Comparison of ENCODE assay signal across 8 mouse cellular contexts in the genomic region with DNA sequence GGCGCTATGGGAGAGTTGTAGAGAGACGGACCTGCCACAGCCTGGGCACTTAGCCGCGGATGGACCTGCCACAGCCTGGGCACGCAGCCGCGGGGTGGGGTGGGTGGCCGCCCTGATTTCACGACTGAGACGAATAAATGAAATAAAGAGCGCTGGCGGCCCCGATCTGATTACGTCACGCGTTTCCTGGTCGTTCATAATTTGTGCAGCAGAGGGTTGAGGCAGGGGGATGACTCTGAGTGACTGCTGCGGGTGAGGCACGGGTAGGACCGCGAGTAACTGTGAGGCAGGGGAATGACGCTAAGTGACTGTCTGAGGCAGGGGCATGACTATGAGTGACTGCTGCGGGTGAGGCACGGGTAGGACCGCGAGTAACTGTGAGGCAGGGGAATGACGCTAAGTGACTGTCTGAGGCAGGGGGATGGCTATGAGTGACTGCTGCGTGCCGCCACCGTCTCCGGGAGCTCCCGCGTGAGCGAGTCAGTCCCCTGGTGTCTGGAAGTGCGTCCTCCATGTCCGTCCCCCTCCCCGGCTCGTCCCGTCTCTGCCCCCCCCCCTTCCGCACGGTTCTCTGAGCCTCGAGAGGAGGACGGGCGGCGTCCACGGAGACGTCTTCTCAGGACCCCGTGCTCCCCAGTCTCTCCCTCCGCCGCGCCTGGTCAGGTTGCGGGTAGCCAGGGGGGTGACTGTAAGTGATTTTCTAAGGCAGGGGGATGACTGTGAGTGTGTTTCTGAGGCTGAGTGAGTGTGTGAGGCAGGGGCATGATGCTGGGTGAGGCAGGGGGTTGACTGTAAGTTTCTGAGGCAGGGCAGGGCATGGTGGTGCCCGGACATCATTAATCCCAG. TPM values are rescaled to one million over a fixed set of nuclear protein-coding genes. Genes with fewer than 3 reads are reported as not detected.
DNase-seq lines count a peak whose midpoint lies in the region; ATAC-seq and TF ChIP-seq lines count a peak whose summit lies in the region.

No protein-coding gene starts in this region.

- H3K36me3 ChIP-seq in ES-Bruce4 (ENCODE audit: control insufficient read depth, insufficient read depth, low read length, poor library complexity, severe bottlenecking) (no peaks in the 10 kb centered on the region), macrophage (ENCODE audit: inconsistent target) (no peaks in the 10 kb centered on the region)
- H3K36me3 ChIP-seq in heart, embryonic 12.5 days = no peaks in the 10 kb centered on the region

- under 1% methylated on average over 51 of the region's 53 CpGs for WGBS in heart, embryonic 12.5 days
- WGBS in macrophage (ENCODE audit: missing documents) = under 1% methylated on average over 42 of the region's 53 CpGs

- no peak for ATAC-seq in heart, embryonic 12.5 days (ENCODE audit: insufficient number of reproducible peaks, low FRiP score)

- peak overlapping the region; percentile 23; the same call in 1 of the 2 replicates for H3K9ac ChIP-seq in ES-Bruce4 (ENCODE audit: low read depth, poor library complexity, severe bottlenecking)
- H3K9ac ChIP-seq in heart, embryonic 12.5 days = peak overlapping the region; percentile 71

- H3K4me1 ChIP-seq in ES-Bruce4 (ENCODE audit: control insufficient read depth, insufficient read depth, low read length) = peaks cover 4% of the 10 kb centered on the region
- peaks cover 13% of the 10 kb centered on the region for H3K4me1 ChIP-seq in heart, embryonic 12.5 days (replicated peaks)

- H3K9me3 ChIP-seq in ES-Bruce4 (replicated peaks; ENCODE audit: control insufficient read depth, insufficient read depth, low read length, poor library complexity, severe bottlenecking) = no peaks in the 10 kb centered on the region
- 0 out of 2 replicates have a peak, but pooled peaks cover 3% of the 10 kb centered on the region for H3K9me3 ChIP-seq in heart, embryonic 12.5 days (replicated peaks)

- peak; percentile 12 to 24 for DNase-seq in cerebellum, adult 18-20 months
- DNase-seq in cerebellum, adult 11 months = no peak
- peak; percentile 58 for DNase-seq in embryo, embryonic 10.5 days (ENCODE audit: low spot score)
- peak; percentile 31 for DNase-seq in kidney, postnatal 14 days
- DNase-seq in right cerebral cortex, postnatal 4 days = peak; percentile 64

- no peak for TF ChIP-seq POLR2A in ES-Bruce4 (IDR thresholded peaks at IDR 0.05; ENCODE audit: insufficient read depth, low read length)

- no peak for TF ChIP-seq CTCF in ES-Bruce4 (IDR thresholded peaks at IDR 0.05; ENCODE audit: low read depth, low read length)

- no peak for TF ChIP-seq EP300 in ES-Bruce4 (IDR thresholded peaks at IDR 0.05; ENCODE audit: insufficient read depth, low read depth, low read length)

- H3K4me3 ChIP-seq in ES-Bruce4 (ENCODE audit: low read depth, low read length) (peak overlapping the region; percentile 69), macrophage (ENCODE audit: inconsistent target) (peak overlapping the region; percentile 69)
- peak overlapping the region; percentile 68 for H3K4me3 ChIP-seq in heart, embryonic 12.5 days

- no peaks in the 10 kb centered on the region; the same call in 1 of the 2 replicates for H3K79me2 ChIP-seq in macrophage (ENCODE audit: inconsistent target)

- H3K27ac ChIP-seq in ES-Bruce4 (ENCODE audit: insufficient read depth, low read length) (no peak overlapping the region), macrophage (peak overlapping the region; percentile 98)
- no peak overlapping the region for H3K27ac ChIP-seq in heart, embryonic 12.5 days (ENCODE audit: poor library complexity, severe bottlenecking)

- peak overlapping the region; percentile 90 for H3K4me2 ChIP-seq in heart, embryonic 12.5 days

- H3K27me3 ChIP-seq in ES-Bruce4 (ENCODE audit: control insufficient read depth, insufficient read depth, low read length, poor library complexity, severe bottlenecking) = peaks cover 2% of the 10 kb centered on the region; the same call in 1 of the 2 replicates
- H3K27me3 ChIP-seq in heart, embryonic 12.5 days (replicated peaks) = no peaks in the 10 kb centered on the region

RNA-seq across cellular contexts. Expression of a gene that starts 45.1 kb away (rescaled TPM):
- polyA plus RNA-seq in ES-Bruce4 (2011; ENCODE audit: insufficient read depth, insufficient read length, low read depth, missing spikeins) (not detected in 2 replicates), macrophage (2018) (22.8 to 148 TPM (median 64.7 TPM) in 3 replicates)
- 0.50 and 0.98 TPM in 2 replicates for polyA plus RNA-seq in heart, embryonic 12.5 days (2016; fragmentation: Nextera tagmentation; extraction: Ambion mirVana)
- 100 to 1,000 TPM in 1 of 26 experiments, 10 to 100 TPM in 15, 1 to 10 TPM in 10; 3.2 to 114 (median 15.1) TPM for total RNA-seq in macrophage (2018; cell fraction: chromatin; rRNA removed)
- total RNA-seq in macrophage (2018; cell fraction: cytosol; rRNA removed) = 100 to 1,000 TPM in 2 of 26 experiments, 10 to 100 TPM in 24; 12.2 to 163 (median 31.0) TPM
- 100 to 1,000 TPM in 5 of 26 experiments, 10 to 100 TPM in 21; 15.0 to 152 (median 47.8) TPM for total RNA-seq in macrophage (2018; cell fraction: nucleus; rRNA removed)

RNA-seq across cellular contexts. Expression of a gene that starts 54.8 kb away (rescaled TPM):
- not detected in 2 replicates for polyA plus RNA-seq in ES-Bruce4 (2011; ENCODE audit: insufficient read depth, insufficient read length, low read depth, missing spikeins)
- polyA plus RNA-seq in heart, embryonic 12.5 days (2016; fragmentation: Nextera tagmentation; extraction: Ambion mirVana) = not detected in 2 replicates
- total RNA-seq in macrophage (2018; cell fraction: chromatin; rRNA removed) = 1 to 10 TPM in 20 of 26 experiments, under 1 TPM in 2, not detected in 4; 0.77 to 3.9 (median 1.5) TPM
- 1 to 10 TPM in 4 of 26 experiments, under 1 TPM in 22; 0.24 to 1.5 (median 0.67) TPM for total RNA-seq in macrophage (2018; cell fraction: cytosol; rRNA removed)
- total RNA-seq in macrophage (2018; cell fraction: nucleus; rRNA removed) = 1 to 10 TPM in 23 of 26 experiments, under 1 TPM in 3; 0.79 to 4.5 (median 2.0) TPM
- polyA plus RNA-seq in macrophage (2018) = 0.27 to 1.4 TPM (median 1.0 TPM) in 3 replicates

Comparison
In these comparisons a context has a peak if more than half of its experiments do, and no peak if none do; other contexts are left out.
1. RNA of a gene that starts 45.1 kb away (polyA plus RNA-seq): 22.8 to 148 TPM in macrophage; 0.50 to 0.98 TPM in heart, embryonic 12.5 days and not detected in ES-Bruce4; every median in the first group is over 10 times any median in the second.
2. Peak in every context shown above with its lines, with median percentiles within 50 percentile points of each other: H3K4me3 ChIP-seq.